Mouse (Mus musculus) CH12.LX (cell line): ENCODE data around the gene Cd200. TPM values are rescaled to one million over a fixed set of nuclear protein-coding genes. Genes with fewer than 3 reads are reported as not detected.

Experiments used
- DNase-seq: peaks from one replicate; pipeline ENCODE4 v3.0.0-alpha.2; 2013; ENCODE audit errors: extremely low read depth
- H3K27ac ChIP-seq: 2 replicates; pipeline ENCODE4 v1.5.1; 2012; ENCODE audit warnings: low read depth, mild to moderate bottlenecking, control low read depth, moderate library complexity; ENCODE audit not compliant: insufficient read depth
- H3K27me3 ChIP-seq: replicated peaks from 2 replicates; pipeline ENCODE3; 2012; ENCODE audit warnings: inconsistent platforms
- H3K36me3 ChIP-seq, 2 experiments: replicated peaks in 1 of 2; 2 replicates each; pipeline versions ENCODE3 to v1.6.1; 2012; ENCODE audit warnings: inconsistent platforms in 1 of 2, low read length in 1 of 2, mild to moderate bottlenecking in 1 of 2, mixed read lengths in 1 of 2, moderate library complexity in 1 of 2; ENCODE audit not compliant: control insufficient read depth in 1 of 2, insufficient read depth in 1 of 2
- H3K4me1 ChIP-seq, 2 experiments: 2 replicates each; pipeline ENCODE4 v1.6.1; 2012; ENCODE audit warnings: inconsistent platforms in 1 of 2, moderate library complexity in 1 of 2; ENCODE audit not compliant: insufficient read depth in 2 of 2, control insufficient read depth in 1 of 2
- H3K4me2 ChIP-seq: 2 replicates; pipeline ENCODE4 v1.6.1; 2012; ENCODE audit warnings: low read depth, mild to moderate bottlenecking, control low read depth; ENCODE audit not compliant: poor library complexity, insufficient read depth, severe bottlenecking
- H3K4me3 ChIP-seq, 3 experiments: fragments of 150-350 bp in 1 of 3; sonication (generic) in 1 of 3; replicated peaks in 1 of 3; 2 replicates each; pipeline versions ENCODE3 to v1.5.1; 2011 to 2012; ENCODE audit warnings: low read depth in 2 of 3, low read length in 2 of 3, mild to moderate bottlenecking in 2 of 3, moderate library complexity in 2 of 3, control low read depth in 1 of 3, improper control_type of control experiment in 1 of 3, inconsistent platforms in 1 of 3, mixed read lengths in 1 of 3; ENCODE audit not compliant: poor library complexity in 1 of 3
- H3K79me2 ChIP-seq: replicated peaks from 2 replicates; pipeline ENCODE4 v1.6.1; 2012; ENCODE audit warnings: mild to moderate bottlenecking, moderate library complexity; ENCODE audit not compliant: control insufficient read depth, poor library complexity, insufficient read depth, severe bottlenecking; ENCODE audit errors: extremely low read depth
- H3K9ac ChIP-seq: 2 replicates; pipeline ENCODE4 v1.6.1; 2012; ENCODE audit warnings: low read depth, mild to moderate bottlenecking, control low read depth, moderate library complexity; ENCODE audit not compliant: insufficient read depth
- H3K9me3 ChIP-seq: replicated peaks from 2 replicates; pipeline ENCODE3; 2012; ENCODE audit warnings: low read length, inconsistent platforms, mixed read lengths
- CHD1 ChIP-seq: IDR thresholded peaks from 2 replicates; pipeline ENCODE4 v1.6.1; 2012; ENCODE audit warnings: low read depth, low read length, improper control_type of control experiment, inconsistent platforms
- GABPA ChIP-seq: IDR thresholded peaks from 2 replicates; pipeline ENCODE4 v1.6.1; 2012; ENCODE audit warnings: low read depth, low read length, improper control_type of control experiment, inconsistent platforms; ENCODE audit not compliant: insufficient replicate concordance
- IRF4 ChIP-seq: IDR thresholded peaks from 2 replicates; pipeline ENCODE4 v1.6.1; 2014; ENCODE audit warnings: low read depth, mild to moderate bottlenecking, inconsistent platforms, low read length, improper control_type of control experiment
- JUND ChIP-seq: conservative IDR thresholded peaks from 2 replicates; pipeline ENCODE4 v1.6.1; 2011; ENCODE audit warnings: low read depth, low read length, improper control_type of control experiment
- MAFK ChIP-seq: IDR thresholded peaks from 2 replicates; pipeline ENCODE4 v1.6.1; 2011; ENCODE audit warnings: low read length, improper control_type of control experiment; ENCODE audit not compliant: insufficient replicate concordance
- MAX ChIP-seq: IDR thresholded peaks from 2 replicates; pipeline ENCODE4 v1.6.1; 2011; ENCODE audit warnings: low read length, improper control_type of control experiment
- MAZ ChIP-seq: IDR thresholded peaks from 2 replicates; pipeline ENCODE4 v1.6.1; 2012; ENCODE audit warnings: low read depth, mild to moderate bottlenecking, inconsistent platforms, low read length, improper control_type of control experiment, moderate library complexity
- MEF2A ChIP-seq: IDR thresholded peaks from 2 replicates; pipeline ENCODE4 v1.6.1; 2014; ENCODE audit warnings: low read depth, mild to moderate bottlenecking, inconsistent platforms, low read length, improper control_type of control experiment, borderline replicate concordance
- MXI1 ChIP-seq: IDR thresholded peaks from 2 replicates; pipeline ENCODE4 v1.6.1; 2011; ENCODE audit warnings: mild to moderate bottlenecking, low read depth, low read length, improper control_type of control experiment
- MYC ChIP-seq: IDR thresholded peaks from 2 replicates; pipeline ENCODE4 v1.6.1; 2011; ENCODE audit warnings: low read depth, mild to moderate bottlenecking, improper control_type of control experiment, low read length
- NELFE ChIP-seq: IDR thresholded peaks from 2 replicates; pipeline ENCODE4 v1.6.1; 2011; ENCODE audit warnings: low read depth, low read length, improper control_type of control experiment
- NRF1 ChIP-seq: IDR thresholded peaks from 2 replicates; pipeline ENCODE4 v1.6.1; 2014; ENCODE audit warnings: low read depth, mild to moderate bottlenecking, inconsistent platforms, low read length, improper control_type of control experiment, moderate library complexity
- PAX5 ChIP-seq: IDR thresholded peaks from 2 replicates; pipeline ENCODE4 v1.6.1; 2012; ENCODE audit warnings: low read length, inconsistent platforms, mixed read lengths
- POLR2A ChIP-seq: IDR thresholded peaks from 2 replicates; pipeline ENCODE4 v1.6.1; 2011; ENCODE audit warnings: low read depth, mild to moderate bottlenecking, improper control_type of control experiment, low read length
- RCOR1 ChIP-seq: conservative IDR thresholded peaks from 2 replicates; pipeline ENCODE4 v1.6.1; 2012; ENCODE audit warnings: low read depth, mild to moderate bottlenecking, inconsistent platforms, low read length, improper control_type of control experiment
- TCF12 ChIP-seq: IDR thresholded peaks from 2 replicates; pipeline ENCODE4 v1.6.1; 2014; ENCODE audit warnings: low read depth, mild to moderate bottlenecking, inconsistent platforms, low read length, improper control_type of control experiment
- USF1 ChIP-seq: IDR thresholded peaks from 2 replicates; pipeline ENCODE4 v1.6.1; 2014; ENCODE audit warnings: low read depth, mild to moderate bottlenecking, inconsistent platforms, low read length, improper control_type of control experiment
- USF2 ChIP-seq: conservative IDR thresholded peaks from 2 replicates; pipeline ENCODE4 v1.6.1; 2011; ENCODE audit warnings: low read depth, low read length, improper control_type of control experiment
- ZC3H11A ChIP-seq: IDR thresholded peaks from 2 replicates; pipeline ENCODE4 v1.6.1; 2012; ENCODE audit warnings: low read depth, mild to moderate bottlenecking, inconsistent platforms, low read length, improper control_type of control experiment
- ZMIZ1 ChIP-seq: IDR thresholded peaks from 2 replicates; pipeline ENCODE4 v1.6.1; 2012; ENCODE audit warnings: low read depth, mild to moderate bottlenecking, inconsistent platforms, low read length, improper control_type of control experiment
- ZNF384 ChIP-seq: IDR thresholded peaks from 2 replicates; pipeline ENCODE4 v1.6.1; 2012; ENCODE audit warnings: low read depth, low read length, improper control_type of control experiment, inconsistent platforms
- dilution Hi-C: fragments of 300-500 bp; cut with MboI; formaldehyde crosslinking; loops from 2 replicates; pipeline ENCODE4 v1.14.3; 2020; ENCODE audit warnings: low sequenced_read_pairs; ENCODE audit not compliant: extremely low pct_unique_long_range_greater_than_20kb, extremely low pct_ligation_motif_present
- in situ Hi-C: fragments of 300-500 bp; cut with MboI; formaldehyde crosslinking; loops from 3 replicates; pipeline ENCODE4 v1.14.3; 2019; ENCODE audit warnings: low sequenced_read_pairs, low pct_ligation_motif_present, low pct_unique_long_range_greater_than_20kb, mixed read lengths
- polyA plus RNA-seq: library from polyadenylated mRNA; unstranded; fragments of >175 nt; gene quantifications from 2 replicates; pipeline ENCODE4 v1.2.1, GENCODE M21; 2012; ENCODE audit warnings: low read depth; ENCODE audit not compliant: insufficient read length
- total RNA-seq, 2 experiments: library from RNA; depleted of rRNA; stranded (reverse); fragments of 300-350 nt in 1 of 2; fragments of >200 nt in 1 of 2; gene quantifications; 2 replicates each; pipeline ENCODE4 v1.2.3; 2012 to 2014

Gene Cd200
- total and polyA plus RNA-seq, 3 experiments, result 13.7 to 77.5 (median 17.0) TPM

DNA sequence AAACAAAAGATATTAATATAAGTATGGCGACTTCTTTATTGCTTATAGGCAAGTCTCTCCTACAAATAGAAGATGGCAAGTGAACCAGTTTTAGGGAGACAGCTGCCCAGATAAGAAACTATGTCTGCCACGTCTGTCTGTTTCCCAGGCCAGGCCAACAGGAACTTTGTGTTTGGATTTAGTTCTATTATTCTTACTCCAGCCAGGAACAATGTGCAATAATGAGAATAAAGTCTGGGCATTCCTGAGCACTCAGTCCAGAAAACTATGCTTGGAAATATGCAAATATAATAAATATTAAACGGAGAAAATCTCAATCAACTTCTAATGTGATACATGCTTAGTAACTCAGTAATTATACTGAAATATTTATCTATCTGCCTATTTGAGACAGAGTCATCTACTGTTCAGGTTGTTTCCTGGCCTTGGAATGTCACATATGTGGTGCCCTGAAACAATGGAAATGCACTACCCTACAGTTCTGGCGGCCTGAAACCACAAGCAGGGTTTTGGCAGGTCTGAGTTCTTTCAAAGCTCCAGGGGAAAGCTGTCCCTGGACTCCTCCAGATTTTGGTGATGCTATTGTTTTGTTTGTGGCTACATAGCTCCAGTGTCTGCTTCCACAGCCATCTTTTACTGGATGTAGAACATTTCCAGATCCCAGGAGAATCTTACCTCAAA, 39.4 kb downstream of the Cd200 start:
- DNase-seq, result no peak
- H3K9ac ChIP-seq, result no peak overlapping the region
- no peak overlapping the region for H3K4me2 ChIP-seq
- H3K27ac ChIP-seq, result no peak overlapping the region
- in situ Hi-C loops, result no loop called here
- H3K4me3 ChIP-seq, result no peak overlapping the region
- H3K36me3 ChIP-seq, result no peaks in the 10 kb centered on the region
- TF ChIP-seq USF2 (no peak), CHD1 (no peak), MAX (no peak), NRF1 (no peak), MXI1 (no peak), POLR2A (no peak), ZMIZ1 (no peak), JUND (no peak), ZC3H11A (no peak), MAFK (no peak), IRF4 (no peak), GABPA (no peak), NELFE (no peak), MYC (no peak), TCF12 (no peak), MEF2A (no peak), MAZ (no peak), PAX5 (no peak)
- TF ChIP-seq, all 38 proteins: peak for 0
- Histone ChIP-seq H3K79me2 (no peaks in the 10 kb centered on the region), H3K27me3 (no peaks in the 10 kb centered on the region), H3K4me1 (peaks cover 2 to 6% of the 10 kb centered on the region in 2 experiments; a peak in 3 of 4 replicates), H3K9me3 (no peaks in the 10 kb centered on the region)
- dilution Hi-C loops, result no loop called here

DNA sequence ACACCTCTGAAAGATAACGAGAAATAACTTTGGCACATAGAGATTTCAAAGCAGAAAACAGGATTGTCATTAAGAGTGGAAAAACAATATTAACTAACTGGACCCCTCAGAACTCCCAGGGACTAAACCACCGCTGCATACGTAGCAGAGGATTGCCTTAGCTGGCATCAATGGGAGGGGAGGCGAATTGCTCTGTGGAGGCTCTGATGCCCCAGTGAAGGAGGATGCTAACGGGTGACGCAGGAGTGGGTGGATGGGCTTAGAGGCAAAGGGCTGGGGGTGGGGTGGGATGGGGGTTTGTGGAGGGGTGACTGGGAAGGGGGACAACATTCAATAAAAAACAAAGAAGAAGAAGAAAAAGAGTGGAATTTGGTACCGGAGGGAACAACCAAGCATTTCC, 42.7 kb downstream of the Cd200 start:
- Histone ChIP-seq H3K36me3 (no peaks in the 10 kb centered on the region), H3K4me3 (no peak overlapping the region), H3K9ac (no peak overlapping the region), H3K27me3 (no peaks in the 10 kb centered on the region), H3K27ac (no peak overlapping the region), H3K79me2 (no peaks in the 10 kb centered on the region), H3K4me2 (no peak overlapping the region), H3K9me3 (no peaks in the 10 kb centered on the region), H3K4me1 (peaks cover 0 to 7% of the 10 kb centered on the region in 2 experiments; a peak in 1 of 4 replicates)
- dilution Hi-C loops (no loop called here), in situ Hi-C loops (no loop called here)
- DNase-seq, result no peak
- TF ChIP-seq USF1, result no peak
- no peak for TF ChIP-seq ZNF384
- no peak for TF ChIP-seq IRF4
- no peak for TF ChIP-seq TCF12
- no peak for TF ChIP-seq RCOR1
